Mouse (Mus musculus): ENCODE measurements around the gene Gm17190. TPM values are rescaled to one million over a fixed set of nuclear protein-coding genes. Genes with fewer than 3 reads are reported as not detected.
"Not testable (repeated sequence)": the region's sequence is repeated elsewhere in the genome, so short reads cannot be mapped to it uniquely, and the experiment has no call there.

Gm17190 gene
- polyA plus RNA-seq (2012; rRNA removed): not detected in 2 replicates

DNA sequence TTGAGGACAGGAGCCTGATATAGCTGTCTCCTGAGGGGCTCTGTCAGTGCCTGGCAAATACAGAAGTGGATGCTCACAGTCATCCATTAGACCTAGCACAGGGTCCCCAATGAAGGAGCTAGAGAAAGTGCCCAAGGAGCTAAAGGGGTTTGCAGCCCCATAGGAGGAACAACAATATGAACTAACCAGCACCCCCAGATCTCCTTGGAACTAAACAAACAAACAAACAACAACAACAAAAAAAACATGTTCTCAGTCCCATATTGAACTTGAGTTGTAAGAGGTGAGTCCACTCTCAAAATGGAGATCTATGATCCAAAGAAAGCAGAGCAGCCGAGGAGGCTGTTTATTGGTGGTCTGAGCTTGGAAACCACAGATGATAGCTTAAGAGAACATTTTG, at the start of gene Gm17190:
TSS of gene Gm17190 (plus strand) at position 301 of the 400 bp plus-strand sequence.
- WGBS: 90% methylated on average over 1 of the region's 1 CpGs
- not testable (repeated sequence) for H3K4me1 ChIP-seq (ENCODE audit: control insufficient read depth, insufficient read depth, low read length); H3K4me3 ChIP-seq (replicated peaks; ENCODE audit: extremely low read depth, low read depth, low read length); DNase-seq

DNA sequence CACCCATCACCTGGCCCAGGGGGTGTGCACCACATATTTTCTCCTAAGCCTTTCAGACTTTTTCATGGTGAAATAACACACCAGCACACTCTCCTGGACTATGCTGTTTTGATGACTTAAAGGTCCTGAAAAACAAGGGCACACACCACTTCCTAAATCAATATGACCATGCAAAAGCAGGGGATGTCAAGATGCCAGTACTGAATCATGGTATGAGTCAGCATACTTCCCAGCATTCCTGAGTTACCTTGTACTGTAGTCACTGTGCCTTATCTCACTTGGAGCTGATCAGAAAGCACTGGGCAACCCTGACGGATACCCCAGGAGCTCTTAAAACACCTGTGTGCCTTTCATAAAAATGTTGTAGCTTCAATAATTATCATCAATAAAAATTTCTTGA, 42.3 kb upstream of the Gm17190 start:
- TF ChIP-seq POLR2A (IDR thresholded peaks at IDR 0.05; ENCODE audit: borderline replicate concordance, extremely low read depth, low read depth, low read length) (no peak), CTCF (IDR thresholded peaks at IDR 0.05; ENCODE audit: insufficient read depth, low read length) (no peak)

DNA sequence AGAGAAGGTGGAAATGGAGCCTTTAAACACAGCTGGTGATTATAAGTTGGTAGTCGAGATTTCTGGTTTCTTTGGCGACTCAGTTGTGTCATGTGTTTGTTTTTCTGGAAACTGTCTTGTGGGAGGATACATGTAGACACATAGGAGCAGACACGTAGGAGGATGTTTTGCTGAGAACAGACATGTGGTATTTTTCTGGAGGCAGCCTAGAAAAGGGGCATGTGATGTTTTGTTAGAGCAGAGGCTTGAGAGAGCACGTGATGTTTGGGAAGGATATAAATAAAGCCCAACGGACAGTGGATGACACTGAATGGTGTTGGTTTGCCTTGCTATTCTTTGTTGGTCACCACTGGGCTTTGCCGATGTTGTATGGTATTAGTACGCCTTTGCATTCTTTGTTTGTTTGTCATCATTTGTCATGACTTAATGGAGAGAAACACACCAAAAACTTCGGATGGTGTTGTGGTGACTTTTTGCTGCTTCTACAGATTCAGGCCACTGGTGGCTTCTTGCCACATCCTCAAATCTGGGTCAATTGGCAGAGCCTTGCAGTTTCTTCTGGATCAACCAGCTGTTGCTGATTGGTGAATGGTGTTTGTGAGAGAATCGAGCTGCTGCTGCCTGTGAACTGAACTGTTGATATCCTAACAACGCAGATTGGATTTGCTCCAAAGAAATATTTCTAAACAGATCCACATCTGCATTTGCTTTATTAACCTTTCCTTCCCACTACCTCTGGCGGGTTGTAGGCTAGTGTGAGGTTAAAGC, 41.4 kb upstream of the Gm17190 start:
- Histone ChIP-seq H3K4me3 (replicated peaks; ENCODE audit: extremely low read depth, low read depth, low read length) (no peak overlapping the region), H3K4me1 (ENCODE audit: control insufficient read depth, insufficient read depth, low read length) (no peaks in the 10 kb centered on the region; the same call in 1 of the 2 replicates)
- no peak for DNase-seq
- WGBS: 52% methylated on average over 11 of the region's 11 CpGs
- TF ChIP-seq CTCF (IDR thresholded peaks at IDR 0.05; ENCODE audit: insufficient read depth, low read length) (no peak), POLR2A (IDR thresholded peaks at IDR 0.05; ENCODE audit: borderline replicate concordance, extremely low read depth, low read depth, low read length) (no peak)

More for the DNA sequence above, 42.3 kb upstream of the Gm17190 start:
- H3K4me3 ChIP-seq (replicated peaks; ENCODE audit: extremely low read depth, low read depth, low read length): no peak overlapping the region
- WGBS: 73% methylated on average over 1 of the region's 1 CpGs
- no peak for DNase-seq
- H3K4me1 ChIP-seq (ENCODE audit: control insufficient read depth, insufficient read depth, low read length): no peaks in the 10 kb centered on the region; the same call in 1 of the 2 replicates

DNA sequence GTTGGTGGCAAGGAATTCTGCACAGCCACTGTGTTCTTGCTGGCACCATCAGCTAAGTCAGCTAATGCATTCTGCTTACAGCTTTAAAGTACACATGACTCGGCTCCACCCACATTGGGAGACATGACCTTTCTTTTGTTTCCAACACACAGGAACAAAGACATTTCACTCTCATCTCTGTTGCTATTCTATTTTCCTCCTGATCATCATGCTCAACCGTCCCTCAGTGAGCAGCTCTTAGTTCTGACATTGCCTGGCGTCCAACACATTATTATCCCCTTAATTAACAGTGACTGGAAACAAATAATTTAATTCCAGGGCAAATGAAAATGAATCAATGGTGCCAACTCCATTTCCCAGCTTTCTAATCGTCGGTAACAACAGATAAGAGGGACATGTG, 36.5 kb upstream of the Gm17190 start:
- Histone ChIP-seq H3K4me1 (ENCODE audit: control insufficient read depth, insufficient read depth, low read length) (no peaks in the 10 kb centered on the region), H3K4me3 (replicated peaks; ENCODE audit: extremely low read depth, low read depth, low read length) (no peak overlapping the region)
- TF ChIP-seq CTCF (IDR thresholded peaks at IDR 0.05; ENCODE audit: insufficient read depth, low read length): no peak
- TF ChIP-seq POLR2A (IDR thresholded peaks at IDR 0.05; ENCODE audit: borderline replicate concordance, extremely low read depth, low read depth, low read length): no peak
- 47% methylated on average over 5 of the region's 5 CpGs for WGBS
- no peak for DNase-seq

DNA sequence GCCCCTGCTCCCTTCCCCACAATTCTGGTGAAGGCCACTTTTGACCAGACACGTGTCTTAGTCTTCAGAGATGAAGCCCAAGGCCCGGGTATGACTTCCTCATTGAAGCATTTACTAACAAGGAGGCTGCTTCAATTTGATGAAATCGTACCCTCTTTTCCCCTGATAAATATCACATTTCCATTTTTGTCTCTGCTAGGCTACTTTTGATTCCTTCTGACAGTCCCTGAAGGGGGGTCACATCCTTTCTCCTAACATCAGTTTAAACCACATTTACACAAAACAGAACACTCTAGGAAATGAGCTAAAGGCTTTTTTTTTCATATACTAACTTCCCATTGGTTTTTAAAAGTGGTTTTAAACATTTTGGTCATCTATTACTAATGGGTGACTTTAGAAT, 29.1 kb upstream of the Gm17190 start:
- DNase-seq: no peak
- H3K4me1 ChIP-seq (ENCODE audit: control insufficient read depth, insufficient read depth, low read length): no peaks in the 10 kb centered on the region
- H3K4me3 ChIP-seq (replicated peaks; ENCODE audit: extremely low read depth, low read depth, low read length): no peak overlapping the region
- WGBS: 78% methylated on average over 3 of the region's 3 CpGs
- no peak for TF ChIP-seq CTCF (IDR thresholded peaks at IDR 0.05; ENCODE audit: insufficient read depth, low read length)
- TF ChIP-seq POLR2A (IDR thresholded peaks at IDR 0.05; ENCODE audit: borderline replicate concordance, extremely low read depth, low read depth, low read length): no peak

DNA sequence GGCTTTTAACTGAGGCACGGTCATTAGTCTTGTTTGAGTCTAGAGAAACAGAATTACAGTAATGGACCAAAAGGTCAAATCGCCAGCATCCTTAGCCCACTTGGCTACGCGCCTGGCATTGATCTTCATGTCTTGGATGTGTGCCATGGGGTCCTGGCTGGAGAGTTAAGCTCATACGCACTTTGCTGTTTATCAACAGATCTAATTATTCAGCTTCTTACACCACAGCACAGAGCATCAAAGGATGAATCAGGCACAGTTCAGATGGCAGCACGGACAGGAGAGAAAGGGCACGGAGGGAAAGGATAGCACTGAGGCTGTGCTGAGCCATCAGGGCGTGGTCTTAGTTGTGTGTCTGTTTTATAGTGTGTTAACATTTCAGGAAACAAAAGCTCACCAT, 8.3 kb upstream of the Gm17190 start:
- Histone ChIP-seq H3K4me3 (replicated peaks; ENCODE audit: extremely low read depth, low read depth, low read length) (no peak overlapping the region), H3K4me1 (ENCODE audit: control insufficient read depth, insufficient read depth, low read length) (no peaks in the 10 kb centered on the region)
- no peak for DNase-seq
- TF ChIP-seq POLR2A (IDR thresholded peaks at IDR 0.05; ENCODE audit: borderline replicate concordance, extremely low read depth, low read depth, low read length) (no peak), CTCF (IDR thresholded peaks at IDR 0.05; ENCODE audit: insufficient read depth, low read length) (no peak)
- 38% methylated on average over 8 of the region's 8 CpGs for WGBS

DNA sequence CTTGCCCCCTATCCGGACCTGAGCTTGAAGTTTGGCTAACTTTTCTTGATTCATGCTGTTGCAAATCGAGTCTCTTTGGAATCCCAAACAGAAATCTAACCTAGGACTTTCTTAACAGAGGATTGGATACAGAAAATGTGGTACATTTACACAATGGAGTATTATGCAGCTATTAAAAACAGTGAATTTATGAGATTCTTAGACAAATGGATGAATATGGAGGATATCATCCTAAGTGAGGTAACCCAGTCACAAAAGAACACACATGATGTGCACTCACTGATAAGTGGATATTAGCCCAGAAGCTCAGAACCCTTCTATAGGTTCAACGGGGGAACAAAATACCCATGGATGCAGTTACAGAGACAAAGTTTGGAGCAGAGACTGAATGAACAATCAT, 578 bp upstream of the Gm17190 start, which contains the start of gene Gm20075:
TSS of gene Gm20075 (minus strand) at position 101 of the 400 bp plus-strand sequence.
- 83% methylated on average over 3 of the region's 3 CpGs for WGBS
- not testable (repeated sequence) for DNase-seq; H3K4me3 ChIP-seq (replicated peaks; ENCODE audit: extremely low read depth, low read depth, low read length); H3K4me1 ChIP-seq (ENCODE audit: control insufficient read depth, insufficient read depth, low read length)

DNA sequence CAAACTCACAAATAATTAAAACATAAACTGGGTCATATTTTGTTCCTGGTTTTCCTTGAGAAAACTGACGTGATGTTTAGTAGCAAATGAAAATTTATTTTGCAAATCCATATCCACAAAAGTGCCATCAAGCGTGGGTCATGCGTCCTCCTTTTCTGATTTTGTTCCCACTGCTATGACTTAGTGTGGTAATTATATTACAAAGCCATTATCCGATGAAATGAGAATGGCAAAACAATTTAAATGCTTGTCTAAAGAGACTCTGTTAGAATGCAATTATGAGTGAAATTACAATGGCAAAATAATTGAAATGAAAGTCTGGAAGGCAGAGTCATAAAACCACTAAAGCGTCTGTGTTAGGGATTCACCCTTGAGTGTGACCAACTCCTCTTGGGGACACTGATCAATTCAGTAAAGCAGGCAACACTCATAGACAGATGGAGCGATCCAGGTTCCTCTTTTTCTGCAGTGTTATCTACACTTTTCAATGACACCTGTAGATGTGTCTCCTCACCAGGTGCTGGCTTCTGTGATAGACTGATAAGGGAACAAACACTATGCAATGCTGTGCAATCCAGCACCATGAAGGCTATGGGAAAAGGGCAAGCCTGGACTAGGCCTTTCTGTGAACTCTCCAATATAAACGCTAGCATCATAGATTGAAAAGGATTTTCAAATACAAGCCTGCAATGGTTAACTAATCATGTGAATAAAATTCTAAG, 3.9 kb downstream of the Gm17190 start:
- no peak for DNase-seq
- Histone ChIP-seq H3K4me1 (ENCODE audit: control insufficient read depth, insufficient read depth, low read length) (no peaks in the 10 kb centered on the region), H3K4me3 (replicated peaks; ENCODE audit: extremely low read depth, low read depth, low read length) (no peak overlapping the region)
- TF ChIP-seq CTCF (IDR thresholded peaks at IDR 0.05; ENCODE audit: insufficient read depth, low read length) (no peak), POLR2A (IDR thresholded peaks at IDR 0.05; ENCODE audit: borderline replicate concordance, extremely low read depth, low read depth, low read length) (no peak)
- WGBS: 77% methylated on average over 7 of the region's 7 CpGs

DNA sequence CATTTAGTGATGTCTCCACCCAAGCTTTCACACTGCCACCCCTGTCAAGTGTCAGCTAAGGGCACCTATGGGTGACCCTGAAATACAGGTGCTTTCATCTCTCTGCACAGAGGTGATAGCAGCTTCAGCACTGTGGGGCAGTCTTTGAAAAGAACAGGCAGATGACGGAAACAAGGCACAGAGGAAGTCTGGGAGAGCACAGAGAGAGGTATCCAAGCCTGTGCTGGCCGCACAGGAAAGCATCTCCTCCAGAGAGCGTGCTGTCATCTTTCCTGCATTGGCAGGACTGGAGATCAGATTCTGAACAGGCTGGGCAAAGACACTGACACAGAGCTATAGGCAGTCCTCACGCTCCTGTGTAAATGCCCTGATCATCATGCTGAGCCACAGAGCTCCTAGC, 9.1 kb downstream of the Gm17190 start:
- 73% methylated on average over 4 of the region's 4 CpGs for WGBS
- no peaks in the 10 kb centered on the region for H3K4me1 ChIP-seq (ENCODE audit: control insufficient read depth, insufficient read depth, low read length)
- no peak for DNase-seq
- H3K4me3 ChIP-seq (replicated peaks; ENCODE audit: extremely low read depth, low read depth, low read length): no peak overlapping the region
- TF ChIP-seq POLR2A (IDR thresholded peaks at IDR 0.05; ENCODE audit: borderline replicate concordance, extremely low read depth, low read depth, low read length) (no peak), CTCF (IDR thresholded peaks at IDR 0.05; ENCODE audit: insufficient read depth, low read length) (no peak)

DNA sequence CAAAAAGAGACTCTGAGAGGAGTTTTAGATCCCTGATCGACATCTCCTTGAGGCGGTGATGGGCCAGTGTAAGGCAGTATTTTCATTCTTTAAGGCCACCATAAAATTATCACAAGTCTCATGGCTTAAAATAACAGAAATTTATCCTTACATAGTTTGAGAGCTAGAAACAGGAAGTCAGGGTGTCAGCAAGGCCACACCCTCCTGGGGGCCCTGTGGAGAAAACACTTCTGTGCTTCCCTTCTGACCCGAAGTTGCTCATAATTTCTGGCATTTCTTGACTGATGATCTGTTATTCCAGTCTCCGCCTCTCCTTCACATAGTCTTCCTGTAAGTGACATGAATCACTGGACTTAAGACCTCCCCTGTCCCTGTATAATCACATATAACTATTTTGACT, 24.5 kb downstream of the Gm17190 start:
- TF ChIP-seq POLR2A (IDR thresholded peaks at IDR 0.05; ENCODE audit: borderline replicate concordance, extremely low read depth, low read depth, low read length): no peak
- TF ChIP-seq CTCF (IDR thresholded peaks at IDR 0.05; ENCODE audit: insufficient read depth, low read length): no peak
- Histone ChIP-seq H3K4me3 (replicated peaks; ENCODE audit: extremely low read depth, low read depth, low read length) (no peak overlapping the region), H3K4me1 (ENCODE audit: control insufficient read depth, insufficient read depth, low read length) (no peaks in the 10 kb centered on the region)
- no peak for DNase-seq
- WGBS: 53% methylated on average over 4 of the region's 4 CpGs

Data from lung, adult 2 months (tissue).